Mouse (Mus musculus): ENCODE measurements around the gene Cep112. TPM values are rescaled to one million over a fixed set of nuclear protein-coding genes. Genes with fewer than 3 reads are reported as not detected.

The Cep112 gene
- polyA plus RNA-seq, 1 experiment from 2014 or later = 11.0 TPM

GRCm38 (mm10) chr11:108777158-108777557 is 352.2 kb downstream of the Cep112 start:
- Histone ChIP-seq H3K27ac (replicated peaks) (no peak overlapping the region), H3K27me3 (replicated peaks; ENCODE audit: low read depth, poor library complexity, severe bottlenecking) (no peaks in the 10 kb centered on the region), H3K4me1 (0 out of 2 replicates have a peak, but pooled peaks cover 3% of the 10 kb centered on the region), H3K36me3 (replicated peaks) (no peaks in the 10 kb centered on the region), H3K4me3 (no peak overlapping the region), H3K9me3 (no peaks in the 10 kb centered on the region)
- 63% methylated on average over 3 of the region's 3 CpGs for WGBS
- no peak for DNase-seq (ENCODE audit: low spot score)

- 87% methylated on average over 15 of the region's 15 CpGs for WGBS
- DNase-seq (ENCODE audit: low spot score) = no peak
- H3K27ac ChIP-seq (replicated peaks) = no peak overlapping the region
- no peaks in the 10 kb centered on the region for H3K36me3 ChIP-seq (replicated peaks)
- no peaks in the 10 kb centered on the region for H3K27me3 ChIP-seq (replicated peaks; ENCODE audit: low read depth, poor library complexity, severe bottlenecking)
- 0 out of 2 replicates have a peak, but pooled peaks cover 3% of the 10 kb centered on the region for H3K4me1 ChIP-seq
- no peak overlapping the region for H3K4me3 ChIP-seq
- no peaks in the 10 kb centered on the region for H3K9me3 ChIP-seq
These were observed 355.6 kb downstream of the Cep112 start for GRCm38 (mm10) chr11:108780271-108781250.

GRCm38 (mm10) chr11:108798398-108798797 is 373.4 kb downstream of the Cep112 start:
- 86% methylated on average over 5 of the region's 5 CpGs for WGBS

DNA sequence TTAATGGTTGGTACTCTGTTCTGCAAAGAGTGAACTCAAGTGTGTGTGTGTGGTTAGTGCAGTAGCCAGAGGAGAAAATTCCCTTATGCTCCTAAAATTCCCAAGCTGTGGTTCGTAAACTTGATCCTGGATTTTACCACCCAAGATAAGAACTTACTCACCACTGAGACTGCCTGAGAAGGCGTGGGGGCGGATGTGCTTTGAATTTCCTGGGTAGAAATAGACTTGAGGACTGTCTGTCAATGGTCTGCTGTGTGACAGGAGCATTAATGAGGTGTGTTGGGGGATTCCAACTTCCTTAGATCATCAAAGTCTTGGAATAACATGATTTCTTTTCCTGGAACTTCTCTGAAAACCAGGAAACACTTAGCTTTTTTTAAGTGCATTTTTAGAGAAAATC is 374.7 kb downstream of the Cep112 start:
- Histone ChIP-seq H3K36me3 (replicated peaks) (no peaks in the 10 kb centered on the region), H3K9me3 (no peaks in the 10 kb centered on the region), H3K4me1 (no peaks in the 10 kb centered on the region; the same call in 1 of the 2 replicates), H3K4me3 (no peak overlapping the region), H3K27ac (replicated peaks) (no peak overlapping the region), H3K27me3 (replicated peaks; ENCODE audit: low read depth, poor library complexity, severe bottlenecking) (no peaks in the 10 kb centered on the region)
- DNase-seq (ENCODE audit: low spot score) = no peak
- WGBS = 80% methylated on average over 3 of the region's 3 CpGs

More at GRCm38 (mm10) chr11:108798398-108798797, 373.4 kb downstream of the Cep112 start:
- no peak for DNase-seq (ENCODE audit: low spot score)
- Histone ChIP-seq H3K27me3 (replicated peaks; ENCODE audit: low read depth, poor library complexity, severe bottlenecking) (no peaks in the 10 kb centered on the region), H3K4me1 (no peaks in the 10 kb centered on the region; the same call in 1 of the 2 replicates), H3K27ac (replicated peaks) (no peak overlapping the region), H3K36me3 (replicated peaks) (no peaks in the 10 kb centered on the region), H3K4me3 (no peak overlapping the region), H3K9me3 (no peaks in the 10 kb centered on the region)

- WGBS = 80% methylated on average over 3 of the region's 3 CpGs
- H3K27ac ChIP-seq (replicated peaks) = no peak overlapping the region
- H3K27me3 ChIP-seq (replicated peaks; ENCODE audit: low read depth, poor library complexity, severe bottlenecking) = no peaks in the 10 kb centered on the region
- no peak for DNase-seq (ENCODE audit: low spot score)
- no peaks in the 10 kb centered on the region; the same call in 1 of the 2 replicates for H3K4me1 ChIP-seq
- H3K36me3 ChIP-seq (replicated peaks) = no peaks in the 10 kb centered on the region
- H3K9me3 ChIP-seq = no peaks in the 10 kb centered on the region
- H3K4me3 ChIP-seq = no peak overlapping the region
These were observed 379.0 kb downstream of the Cep112 start for GRCm38 (mm10) chr11:108804030-108804429.

DNA sequence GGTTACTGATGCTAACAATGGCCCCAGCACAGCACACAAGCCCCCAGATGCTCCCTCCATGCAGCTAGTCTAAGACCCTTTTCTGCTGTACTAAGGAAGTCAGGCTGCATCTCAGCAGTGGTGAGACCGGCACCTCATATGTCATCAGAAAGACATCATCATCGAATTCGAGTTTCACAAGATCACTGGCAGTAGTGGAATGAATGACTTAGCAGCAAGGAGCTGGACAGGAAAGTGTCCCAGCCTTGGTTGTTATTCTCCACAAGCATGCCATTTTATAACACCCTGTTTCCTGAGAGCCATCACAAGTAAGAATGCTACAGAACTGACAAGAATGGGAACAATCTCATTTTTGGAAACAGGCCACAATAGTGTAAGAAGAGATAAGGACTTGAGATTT is 381.0 kb downstream of the Cep112 start:
- Histone ChIP-seq H3K36me3 (replicated peaks) (no peaks in the 10 kb centered on the region), H3K9me3 (no peaks in the 10 kb centered on the region), H3K27ac (replicated peaks) (no peak overlapping the region), H3K4me1 (no peaks in the 10 kb centered on the region; the same call in 1 of the 2 replicates), H3K4me3 (no peak overlapping the region), H3K27me3 (replicated peaks; ENCODE audit: low read depth, poor library complexity, severe bottlenecking) (no peaks in the 10 kb centered on the region)
- DNase-seq (ENCODE audit: low spot score) = no peak
- WGBS = 83% methylated on average over 3 of the region's 3 CpGs

DNA sequence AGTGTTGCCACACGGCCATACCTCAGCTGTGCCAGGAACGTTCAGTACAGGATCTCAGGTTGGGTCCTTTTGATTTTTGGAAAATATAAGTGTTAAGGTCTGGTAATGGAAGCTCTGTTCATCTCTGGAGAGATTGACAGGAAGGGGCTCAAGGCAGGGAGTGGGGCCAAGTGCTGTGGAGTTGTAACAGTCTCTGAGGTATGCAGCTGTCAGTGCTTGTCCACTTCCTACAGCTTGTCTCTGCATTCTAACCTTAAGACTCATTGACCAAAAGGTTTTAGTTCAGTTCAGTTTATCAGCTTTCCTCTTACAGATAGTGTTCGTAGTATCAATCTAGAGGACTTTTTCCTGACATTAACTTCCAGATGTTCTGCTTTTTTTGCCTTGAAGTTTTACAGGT is 384.6 kb downstream of the Cep112 start:
- Histone ChIP-seq H3K36me3 (replicated peaks) (no peaks in the 10 kb centered on the region), H3K4me1 (no peaks in the 10 kb centered on the region), H3K4me3 (no peak overlapping the region), H3K27me3 (replicated peaks; ENCODE audit: low read depth, poor library complexity, severe bottlenecking) (no peaks in the 10 kb centered on the region), H3K27ac (replicated peaks) (no peak overlapping the region), H3K9me3 (no peaks in the 10 kb centered on the region)
- 87% methylated on average over 3 of the region's 3 CpGs for WGBS
- no peak for DNase-seq (ENCODE audit: low spot score)

DNA sequence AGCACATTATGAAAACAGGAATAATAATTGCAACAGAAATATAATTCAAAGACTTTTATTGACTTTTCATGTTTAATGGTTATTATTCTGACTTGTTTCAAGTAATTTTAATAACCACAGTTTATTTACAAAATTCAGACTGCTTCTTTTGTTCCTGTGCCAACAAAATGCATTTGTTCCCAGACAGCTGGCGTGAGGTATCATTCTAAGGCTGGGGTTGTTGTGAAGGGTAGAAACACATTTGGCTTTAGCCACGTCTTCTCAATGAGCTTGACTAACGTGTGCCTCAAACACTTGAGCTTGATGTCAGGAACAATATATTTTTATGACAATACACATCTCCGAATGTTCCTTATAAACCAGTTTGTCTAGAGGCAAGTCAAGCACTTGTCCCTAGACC is 396.8 kb downstream of the Cep112 start:
- H3K27ac ChIP-seq (replicated peaks) = no peak overlapping the region
- H3K36me3 ChIP-seq (replicated peaks) = no peaks in the 10 kb centered on the region
- no peak for DNase-seq (ENCODE audit: low spot score)
- H3K4me3 ChIP-seq = no peak overlapping the region
- H3K9me3 ChIP-seq = peaks cover 4% of the 10 kb centered on the region; the same call in 1 of the 2 replicates
- peaks cover 10% of the 10 kb centered on the region; the same call in 1 of the 2 replicates for H3K4me1 ChIP-seq
- H3K27me3 ChIP-seq (replicated peaks; ENCODE audit: low read depth, poor library complexity, severe bottlenecking) = no peaks in the 10 kb centered on the region
- WGBS = 78% methylated on average over 4 of the region's 4 CpGs

GRCm38 (mm10) chr11:108822257-108822656 is 397.3 kb downstream of the Cep112 start:
- no peak overlapping the region for H3K4me3 ChIP-seq
- no peaks in the 10 kb centered on the region for H3K27me3 ChIP-seq (replicated peaks; ENCODE audit: low read depth, poor library complexity, severe bottlenecking)
- H3K4me1 ChIP-seq = peaks cover 10% of the 10 kb centered on the region; the same call in 1 of the 2 replicates
- H3K9me3 ChIP-seq = peaks cover 4% of the 10 kb centered on the region; the same call in 1 of the 2 replicates
- H3K36me3 ChIP-seq (replicated peaks) = no peaks in the 10 kb centered on the region
- 74% methylated on average over 7 of the region's 7 CpGs for WGBS
- no peak overlapping the region for H3K27ac ChIP-seq (replicated peaks)
- no peak for DNase-seq (ENCODE audit: low spot score)

GRCm38 (mm10) chr11:108827321-108827720 is 402.3 kb downstream of the Cep112 start:
- Histone ChIP-seq H3K27ac (replicated peaks) (no peak overlapping the region), H3K9me3 (peaks cover 4% of the 10 kb centered on the region; the same call in 1 of the 2 replicates), H3K27me3 (replicated peaks; ENCODE audit: low read depth, poor library complexity, severe bottlenecking) (no peaks in the 10 kb centered on the region), H3K36me3 (replicated peaks) (no peaks in the 10 kb centered on the region), H3K4me3 (no peak overlapping the region), H3K4me1 (peaks cover 9% of the 10 kb centered on the region)
- DNase-seq (ENCODE audit: low spot score) = no peak

- Histone ChIP-seq H3K27ac (replicated peaks) (no peak overlapping the region), H3K9me3 (peaks cover 4% of the 10 kb centered on the region; the same call in 1 of the 2 replicates), H3K27me3 (replicated peaks; ENCODE audit: low read depth, poor library complexity, severe bottlenecking) (no peaks in the 10 kb centered on the region), H3K4me3 (no peak overlapping the region), H3K4me1 (peaks cover 8% of the 10 kb centered on the region), H3K36me3 (replicated peaks) (no peaks in the 10 kb centered on the region)
- WGBS = 83% methylated on average over 4 of the region's 4 CpGs
- no peak for DNase-seq (ENCODE audit: low spot score)
These were observed 403.5 kb downstream of the Cep112 start for GRCm38 (mm10) chr11:108828374-108829025.

- no peak overlapping the region for H3K27ac ChIP-seq (replicated peaks)
These were observed 411.7 kb downstream of the Cep112 start for GRCm38 (mm10) chr11:108836706-108837105.

More at GRCm38 (mm10) chr11:108836706-108837105, 411.7 kb downstream of the Cep112 start:
- Histone ChIP-seq H3K4me3 (no peak overlapping the region), H3K9me3 (no peaks in the 10 kb centered on the region), H3K4me1 (peaks cover 12% of the 10 kb centered on the region), H3K36me3 (replicated peaks) (no peaks in the 10 kb centered on the region), H3K27me3 (replicated peaks; ENCODE audit: low read depth, poor library complexity, severe bottlenecking) (no peaks in the 10 kb centered on the region)
- DNase-seq (ENCODE audit: low spot score) = peak; percentile 32
- 67% methylated on average over 4 of the region's 4 CpGs for WGBS

All from embryonic facial prominence, embryonic 10.5 days (tissue).